Mouse (Mus musculus): ENCODE measurements around the gene Pde4c. TPM values are rescaled to one million over a fixed set of nuclear protein-coding genes. Genes with fewer than 3 reads are reported as not detected.
A peak's percentile ranks its signal among the peaks of the same experiment; 100 is the strongest.

The Pde4c gene
- polyA plus RNA-seq, 1 experiment from 2014 or later = 0.25 TPM

- Histone ChIP-seq H3K36me3 (peaks cover 86% of the 10 kb centered on the region), H3K9me3 (replicated peaks) (no peaks in the 10 kb centered on the region), H3K27ac (no peak overlapping the region), H3K4me3 (no peak overlapping the region), H3K4me1 (peaks cover 41% of the 10 kb centered on the region), H3K27me3 (ENCODE audit: low read depth, poor library complexity, severe bottlenecking) (0 out of 2 replicates have a peak, but pooled peaks cover 16% of the 10 kb centered on the region)
- 84% methylated on average over 25 of the region's 25 CpGs for WGBS
- no peak for DNase-seq (ENCODE audit: low spot score)
Observed at GRCm38 (mm10) chr8:70786291-70787050, 63.0 kb downstream of the Pde4c start.

DNA sequence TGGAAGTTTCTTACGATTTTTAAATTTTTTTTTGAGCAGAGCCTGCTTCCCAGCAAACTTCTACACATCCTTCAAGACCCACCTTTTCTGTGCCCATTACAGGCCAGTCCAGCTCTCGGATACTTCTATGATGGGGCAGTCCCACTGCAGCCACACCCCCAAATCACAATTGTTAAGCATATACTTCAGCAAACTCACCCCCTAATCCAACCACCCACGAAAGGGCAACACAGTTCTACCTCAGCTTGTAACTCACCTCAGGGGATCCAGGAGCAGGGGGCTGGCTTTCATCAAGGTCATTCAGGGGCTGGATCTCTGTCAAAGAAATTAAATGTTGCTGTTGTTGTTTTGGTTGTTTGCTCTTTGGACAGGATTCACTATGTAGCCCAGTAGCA, 63.5 kb downstream of the Pde4c start:
- no peak overlapping the region for H3K27ac ChIP-seq
- peaks cover 47% of the 10 kb centered on the region for H3K4me1 ChIP-seq
- H3K36me3 ChIP-seq = peaks cover 80% of the 10 kb centered on the region
- 88% methylated on average over 3 of the region's 3 CpGs for WGBS
- 0 out of 2 replicates have a peak, but pooled peaks cover 16% of the 10 kb centered on the region for H3K27me3 ChIP-seq (ENCODE audit: low read depth, poor library complexity, severe bottlenecking)
- H3K4me3 ChIP-seq = no peak overlapping the region
- no peaks in the 10 kb centered on the region for H3K9me3 ChIP-seq (replicated peaks)
- DNase-seq (ENCODE audit: low spot score) = no peak

GRCm38 (mm10) chr8:70787941-70788667, 64.6 kb downstream of the Pde4c start:
- Histone ChIP-seq H3K4me3 (peak overlapping the region; percentile 39), H3K9me3 (replicated peaks) (no peaks in the 10 kb centered on the region), H3K36me3 (peaks cover 70% of the 10 kb centered on the region), H3K27me3 (ENCODE audit: low read depth, poor library complexity, severe bottlenecking) (0 out of 2 replicates have a peak, but pooled peaks cover 16% of the 10 kb centered on the region), H3K27ac (no peak overlapping the region), H3K4me1 (peaks cover 58% of the 10 kb centered on the region)
- peak; percentile 85 for DNase-seq (ENCODE audit: low spot score)
- 10% methylated on average over 30 of the region's 30 CpGs for WGBS

DNA sequence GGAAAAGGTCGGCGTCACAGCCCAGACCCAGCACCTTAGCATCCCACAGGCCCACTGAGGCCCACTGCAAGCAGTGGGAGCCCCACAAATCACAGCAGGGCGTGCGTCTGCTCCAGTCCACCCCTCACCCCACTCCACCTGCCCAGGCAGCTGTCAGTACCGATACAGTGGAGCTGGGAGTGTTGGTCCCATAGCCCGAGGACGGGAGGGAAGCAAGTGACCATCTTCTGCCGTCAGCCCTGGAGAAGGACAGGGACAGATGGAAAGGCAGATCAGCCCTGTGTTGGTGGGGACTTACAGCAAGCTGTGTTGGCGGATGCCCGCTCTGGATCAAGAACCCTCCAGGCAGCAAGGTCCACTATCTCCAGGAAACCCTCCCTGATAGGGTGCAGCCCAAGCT, 65.5 kb downstream of the Pde4c start:
- H3K4me1 ChIP-seq = peaks cover 66% of the 10 kb centered on the region
- no peak for DNase-seq (ENCODE audit: low spot score)
- no peak overlapping the region for H3K27ac ChIP-seq
- H3K9me3 ChIP-seq (replicated peaks) = no peaks in the 10 kb centered on the region
- 0 out of 2 replicates have a peak overlapping the region, but pooled peaks have one; percentile 13 for H3K4me3 ChIP-seq
- WGBS = 77% methylated on average over 10 of the region's 10 CpGs
- H3K27me3 ChIP-seq (ENCODE audit: low read depth, poor library complexity, severe bottlenecking) = peaks cover 25% of the 10 kb centered on the region
- H3K36me3 ChIP-seq = peaks cover 60% of the 10 kb centered on the region

DNA sequence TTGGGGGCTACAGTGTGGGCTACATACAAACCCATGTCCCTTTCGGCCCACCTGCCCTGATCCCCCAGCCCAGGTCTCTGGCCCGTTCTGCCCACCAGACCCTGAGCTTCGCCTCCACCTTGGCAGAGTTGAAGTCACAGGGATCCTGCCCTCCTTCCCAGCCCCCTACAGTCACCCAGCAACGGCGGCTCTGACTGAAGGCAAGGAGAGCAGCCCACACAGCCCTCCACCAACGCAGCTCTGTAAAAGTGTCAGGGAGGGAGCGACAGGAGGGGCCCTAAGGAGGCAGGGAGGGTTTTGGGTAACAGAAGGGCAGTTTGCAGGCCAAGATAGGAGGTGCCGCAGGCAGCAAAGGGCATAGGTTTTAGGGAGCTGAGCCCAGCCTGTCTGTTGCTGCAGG, 67.3 kb downstream of the Pde4c start:
- peaks cover 42% of the 10 kb centered on the region for H3K36me3 ChIP-seq
- peaks cover 70% of the 10 kb centered on the region for H3K4me1 ChIP-seq
- H3K9me3 ChIP-seq (replicated peaks) = no peaks in the 10 kb centered on the region
- H3K4me3 ChIP-seq = peak overlapping the region; percentile 75
- WGBS = 65% methylated on average over 8 of the region's 8 CpGs
- H3K27me3 ChIP-seq (ENCODE audit: low read depth, poor library complexity, severe bottlenecking) = peaks cover 41% of the 10 kb centered on the region
- no peak for DNase-seq (ENCODE audit: low spot score)
- H3K27ac ChIP-seq = peak overlapping the region; percentile 42; the same call in 1 of the 2 replicates

DNA sequence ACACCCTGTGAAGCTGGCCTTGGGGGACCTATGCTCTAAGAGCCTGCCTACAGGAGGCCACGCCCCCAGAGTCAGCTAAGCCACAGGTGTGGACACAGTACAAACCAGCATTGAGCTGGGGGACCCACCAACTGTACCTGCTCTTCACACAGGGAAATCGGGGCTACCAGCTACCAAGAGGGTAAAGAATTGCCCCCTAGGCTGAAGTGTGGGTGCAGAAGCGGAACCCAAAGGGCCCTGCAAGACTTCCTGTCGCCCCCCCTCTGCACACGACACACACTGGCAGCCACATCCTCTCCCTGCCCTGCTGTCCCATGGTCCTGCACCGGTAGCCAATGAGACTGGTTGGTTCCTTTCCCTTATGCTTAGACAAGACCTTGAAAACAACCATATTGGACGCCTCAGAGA, 67.8 kb downstream of the Pde4c start:
- Histone ChIP-seq H3K4me3 (peak overlapping the region; percentile 75), H3K27me3 (ENCODE audit: low read depth, poor library complexity, severe bottlenecking) (peaks cover 46% of the 10 kb centered on the region), H3K27ac (peak overlapping the region; percentile 42; the same call in 1 of the 2 replicates), H3K36me3 (peaks cover 38% of the 10 kb centered on the region), H3K9me3 (replicated peaks) (no peaks in the 10 kb centered on the region), H3K4me1 (peaks cover 74% of the 10 kb centered on the region)
- WGBS = 87% methylated on average over 7 of the region's 7 CpGs
- no peak for DNase-seq (ENCODE audit: low spot score)

- Histone ChIP-seq H3K36me3 (peaks cover 29% of the 10 kb centered on the region), H3K4me1 (peaks cover 79% of the 10 kb centered on the region), H3K4me3 (peak overlapping the region; percentile 75), H3K9me3 (replicated peaks) (no peaks in the 10 kb centered on the region), H3K27me3 (ENCODE audit: low read depth, poor library complexity, severe bottlenecking) (peaks cover 49% of the 10 kb centered on the region), H3K27ac (peak overlapping the region; percentile 92)
- peak; percentile 99 for DNase-seq (ENCODE audit: low spot score)
- WGBS = 7% methylated on average over 56 of the region's 58 CpGs
Observed at GRCm38 (mm10) chr8:70791975-70792691, 68.6 kb downstream of the Pde4c start.

DNA sequence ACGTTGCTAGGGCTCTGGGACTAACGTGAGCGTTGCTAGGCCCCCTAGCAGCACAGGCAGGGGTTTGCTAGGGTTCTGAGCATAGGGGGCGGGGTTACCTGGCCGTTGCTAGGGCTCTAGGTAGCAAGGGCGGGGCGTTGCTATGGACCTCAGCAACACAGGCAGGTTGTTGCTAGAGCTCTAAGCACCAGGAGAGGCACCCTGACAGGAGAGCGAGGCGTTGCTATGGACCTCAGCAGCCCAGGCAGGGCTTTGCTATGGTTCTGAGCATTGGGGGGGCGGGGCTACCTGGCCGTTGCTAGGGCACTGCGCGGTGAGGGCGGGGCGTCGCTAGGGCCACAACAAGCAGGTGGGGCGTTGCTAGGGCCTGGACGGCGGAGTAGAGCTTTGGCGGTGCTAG, 69.2 kb downstream of the Pde4c start:
- peaks cover 24% of the 10 kb centered on the region for H3K36me3 ChIP-seq
- no peaks in the 10 kb centered on the region for H3K9me3 ChIP-seq (replicated peaks)
- peak overlapping the region; percentile 75 for H3K4me3 ChIP-seq
- H3K4me1 ChIP-seq = peaks cover 80% of the 10 kb centered on the region
- DNase-seq (ENCODE audit: low spot score) = peak; percentile 86
- H3K27ac ChIP-seq = peak overlapping the region; percentile 92
- under 1% methylated on average over 20 of the region's 20 CpGs for WGBS
- peaks cover 54% of the 10 kb centered on the region for H3K27me3 ChIP-seq (ENCODE audit: low read depth, poor library complexity, severe bottlenecking)

- peak overlapping the region; percentile 2; the same call in 1 of the 2 replicates for H3K27ac ChIP-seq
- 83% methylated on average over 2 of the region's 2 CpGs for whole genome bisulfite sequencing
- H3K36me3 ChIP-seq = peaks cover 8% of the 10 kb centered on the region
- H3K9me3 ChIP-seq (replicated peaks) = no peaks in the 10 kb centered on the region
- H3K4me3 ChIP-seq = no peak overlapping the region
- peaks cover 65% of the 10 kb centered on the region for H3K27me3 ChIP-seq (ENCODE audit: low read depth, poor library complexity, severe bottlenecking)
- DNase-seq (ENCODE audit: low spot score) = no peak
- H3K4me1 ChIP-seq = peaks cover 71% of the 10 kb centered on the region
Observed at GRCm38 (mm10) chr8:70794215-70794614, 70.7 kb downstream of the Pde4c start.

GRCm38 (mm10) chr8:70795370-70795769, 71.8 kb downstream of the Pde4c start:
- H3K27ac ChIP-seq = no peak overlapping the region
- H3K4me3 ChIP-seq = no peak overlapping the region
- H3K9me3 ChIP-seq (replicated peaks) = no peaks in the 10 kb centered on the region
- H3K27me3 ChIP-seq (ENCODE audit: low read depth, poor library complexity, severe bottlenecking) = peaks cover 70% of the 10 kb centered on the region
- DNase-seq (ENCODE audit: low spot score) = no peak
- WGBS = 91% methylated on average over 2 of the region's 2 CpGs
- H3K4me1 ChIP-seq = peaks cover 61% of the 10 kb centered on the region
- no peaks in the 10 kb centered on the region for H3K36me3 ChIP-seq

- WGBS = 3% methylated on average over 54 of the region's 54 CpGs
- Histone ChIP-seq H3K36me3 (no peaks in the 10 kb centered on the region), H3K27me3 (ENCODE audit: low read depth, poor library complexity, severe bottlenecking) (peaks cover 76% of the 10 kb centered on the region), H3K27ac (peak overlapping the region; percentile 79), H3K4me1 (peaks cover 54% of the 10 kb centered on the region), H3K4me3 (peak overlapping the region; percentile 62), H3K9me3 (replicated peaks) (no peaks in the 10 kb centered on the region)
- DNase-seq (ENCODE audit: low spot score) = no peak
Observed at GRCm38 (mm10) chr8:70796403-70797080, 73.0 kb downstream of the Pde4c start.

Measured in limb, embryonic 10.5 days (tissue).